Mouse (Mus musculus): ENCODE data around the gene Adgra3. TPM values are rescaled to one million over a fixed set of nuclear protein-coding genes. Genes with fewer than 3 reads are reported as not detected.

Adgra3 gene
- polyA plus RNA-seq, 1 experiment from 2014 or later = 25.4 TPM

DNA sequence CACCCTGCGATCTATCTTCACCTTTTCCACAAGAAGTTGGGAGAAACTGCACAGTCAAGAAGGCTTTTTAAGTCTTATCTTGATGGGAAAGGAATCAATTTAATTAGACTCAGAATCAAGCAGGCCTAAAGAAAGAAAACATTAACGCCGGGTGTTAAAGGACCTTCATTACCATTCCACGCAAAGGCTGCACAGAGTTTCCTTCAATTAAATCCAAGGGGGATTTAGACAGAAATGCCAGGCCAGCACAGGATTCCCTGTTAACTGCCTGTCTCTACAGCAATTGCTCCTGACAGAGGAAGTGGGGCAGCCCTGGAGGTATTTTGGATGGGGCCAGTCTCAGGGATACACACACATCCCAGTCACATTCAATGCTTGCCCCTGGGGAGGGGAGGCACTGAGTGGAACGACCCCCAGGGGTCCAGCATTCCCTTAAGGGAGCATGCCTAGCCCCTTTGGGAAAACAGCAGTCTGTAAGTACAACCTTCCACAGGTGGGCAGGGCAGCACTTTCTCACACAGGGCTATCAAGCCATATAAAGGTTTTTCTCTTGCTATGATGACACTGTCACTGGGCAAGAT is 10.4 kb downstream of the Adgra3 start:
- Histone ChIP-seq H3K36me3 (no peaks in the 10 kb centered on the region), H3K9me3 (no peaks in the 10 kb centered on the region), H3K27me3 (no peaks in the 10 kb centered on the region), H3K4me1 (peaks cover 29% of the 10 kb centered on the region), H3K9ac (no peak overlapping the region), H3K4me3 (no peak overlapping the region), H3K27ac (no peak overlapping the region), H3K4me2 (no peak overlapping the region)
- no peak for ATAC-seq (ENCODE audit: borderline replicate concordance, extremely low read depth, low FRiP score, low TSS enrichment)
- WGBS = 67% methylated on average over 5 of the region's 5 CpGs

DNA sequence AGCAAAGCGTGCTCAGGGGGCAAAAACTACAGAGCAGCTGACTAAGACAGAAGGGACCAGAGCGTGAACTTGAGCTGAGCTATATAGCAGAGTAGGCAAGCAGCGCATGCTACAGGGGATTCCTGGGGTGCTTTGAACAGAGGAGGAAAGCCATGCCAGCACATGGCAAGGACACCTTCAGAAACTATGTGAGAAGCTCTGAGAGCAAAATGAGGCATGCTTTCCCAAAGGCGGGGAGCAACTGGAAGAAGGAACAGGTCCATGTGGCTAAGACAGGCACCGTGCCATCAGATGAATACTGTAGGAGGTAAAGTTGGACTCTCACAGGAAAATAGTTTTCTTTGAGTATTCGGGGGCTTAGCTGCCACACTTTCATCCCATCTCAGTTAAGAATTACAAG is 13.6 kb downstream of the Adgra3 start:
- no peak for ATAC-seq (ENCODE audit: borderline replicate concordance, extremely low read depth, low FRiP score, low TSS enrichment)
- H3K9ac ChIP-seq = no peak overlapping the region

GRCm38 (mm10) chr5:50043677-50044076 is 15.1 kb downstream of the Adgra3 start:
- H3K36me3 ChIP-seq = no peaks in the 10 kb centered on the region
- no peak overlapping the region for H3K27ac ChIP-seq
- H3K9me3 ChIP-seq = no peaks in the 10 kb centered on the region
- H3K4me3 ChIP-seq = no peak overlapping the region
- no peak overlapping the region for H3K4me2 ChIP-seq
- no peaks in the 10 kb centered on the region for H3K27me3 ChIP-seq
- no peak overlapping the region for H3K9ac ChIP-seq
- 84% methylated on average over 4 of the region's 4 CpGs for WGBS
- ATAC-seq (ENCODE audit: borderline replicate concordance, extremely low read depth, low FRiP score, low TSS enrichment) = no peak
- H3K4me1 ChIP-seq = peaks cover 21% of the 10 kb centered on the region

More for the DNA sequence above, 13.6 kb downstream of the Adgra3 start:
- Histone ChIP-seq H3K9me3 (no peaks in the 10 kb centered on the region), H3K36me3 (no peaks in the 10 kb centered on the region), H3K27ac (no peak overlapping the region), H3K4me2 (no peak overlapping the region), H3K4me1 (peaks cover 12% of the 10 kb centered on the region; the same call in 1 of the 2 replicates), H3K4me3 (no peak overlapping the region), H3K27me3 (no peaks in the 10 kb centered on the region)
- 86% methylated on average over 6 of the region's 6 CpGs for WGBS

- WGBS = 48% methylated on average over 7 of the region's 7 CpGs
- no peak overlapping the region for H3K27ac ChIP-seq
- no peak overlapping the region for H3K4me2 ChIP-seq
Observed at GRCm38 (mm10) chr5:50042274-50042943, 16.4 kb downstream of the Adgra3 start.

GRCm38 (mm10) chr5:50039521-50039920 is 19.3 kb downstream of the Adgra3 start:
- Histone ChIP-seq H3K9me3 (no peaks in the 10 kb centered on the region), H3K36me3 (no peaks in the 10 kb centered on the region), H3K27ac (no peak overlapping the region), H3K27me3 (no peaks in the 10 kb centered on the region), H3K4me3 (no peak overlapping the region), H3K9ac (no peak overlapping the region), H3K4me2 (no peak overlapping the region), H3K4me1 (peaks cover 55% of the 10 kb centered on the region)
- WGBS = 56% methylated on average over 6 of the region's 6 CpGs
- no peak for ATAC-seq (ENCODE audit: borderline replicate concordance, extremely low read depth, low FRiP score, low TSS enrichment)

More at GRCm38 (mm10) chr5:50042274-50042943, 16.4 kb downstream of the Adgra3 start:
- H3K36me3 ChIP-seq = no peaks in the 10 kb centered on the region
- H3K9ac ChIP-seq = no peak overlapping the region
- H3K27me3 ChIP-seq = no peaks in the 10 kb centered on the region
- no peak overlapping the region for H3K4me3 ChIP-seq
- ATAC-seq (ENCODE audit: borderline replicate concordance, extremely low read depth, low FRiP score, low TSS enrichment) = no peak
- peaks cover 30% of the 10 kb centered on the region for H3K4me1 ChIP-seq
- H3K9me3 ChIP-seq = no peaks in the 10 kb centered on the region

GRCm38 (mm10) chr5:50037666-50038065 is 21.1 kb downstream of the Adgra3 start:
- no peak for ATAC-seq (ENCODE audit: borderline replicate concordance, extremely low read depth, low FRiP score, low TSS enrichment)
- Histone ChIP-seq H3K4me2 (no peak overlapping the region), H3K27me3 (no peaks in the 10 kb centered on the region), H3K36me3 (no peaks in the 10 kb centered on the region), H3K9me3 (no peaks in the 10 kb centered on the region), H3K4me3 (no peak overlapping the region), H3K4me1 (peaks cover 63% of the 10 kb centered on the region), H3K27ac (peak overlapping the region; percentile 53; the same call in 1 of the 2 replicates), H3K9ac (no peak overlapping the region)
- WGBS = 32% methylated on average over 8 of the region's 8 CpGs

DNA sequence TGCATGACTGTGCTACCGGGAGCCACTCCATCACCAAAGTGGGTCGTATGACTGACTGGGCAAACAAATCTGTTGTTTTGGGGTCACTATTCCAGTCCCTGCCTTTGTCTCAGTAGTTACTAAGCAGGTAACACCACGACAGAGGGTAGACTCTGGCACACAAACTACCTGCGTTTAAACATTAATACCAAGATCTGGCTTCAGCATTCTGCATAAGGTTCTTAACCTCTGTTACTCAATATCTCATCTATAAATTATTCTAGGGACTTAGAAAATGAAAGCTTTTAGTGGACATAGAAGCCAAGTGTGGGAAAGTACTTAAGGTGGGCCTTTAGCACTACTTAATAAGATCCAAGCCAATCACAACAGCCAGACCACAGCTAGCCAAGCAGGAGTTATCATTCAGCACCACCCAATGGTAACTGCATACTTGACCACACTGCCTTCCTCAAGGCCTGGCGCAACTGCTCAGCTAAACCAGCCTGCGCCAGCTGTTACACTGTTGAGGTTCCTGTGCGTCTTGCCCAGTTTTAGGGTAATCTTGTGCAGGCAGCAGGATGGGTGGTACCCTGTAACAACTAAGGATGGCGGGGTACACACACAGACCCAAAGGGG is 23.8 kb downstream of the Adgra3 start:
- ATAC-seq (ENCODE audit: borderline replicate concordance, extremely low read depth, low FRiP score, low TSS enrichment) = no peak
- no peak overlapping the region for H3K4me2 ChIP-seq

GRCm38 (mm10) chr5:50034231-50034630 is 24.6 kb downstream of the Adgra3 start:
- ATAC-seq (ENCODE audit: borderline replicate concordance, extremely low read depth, low FRiP score, low TSS enrichment) = no peak; the same call in 1 of the 2 replicates
- Histone ChIP-seq H3K9me3 (no peaks in the 10 kb centered on the region), H3K27me3 (no peaks in the 10 kb centered on the region), H3K4me2 (no peak overlapping the region), H3K36me3 (no peaks in the 10 kb centered on the region), H3K4me3 (no peak overlapping the region), H3K9ac (no peak overlapping the region), H3K4me1 (peaks cover 58% of the 10 kb centered on the region), H3K27ac (no peak overlapping the region)
- 43% methylated on average over 6 of the region's 6 CpGs for WGBS

More for the DNA sequence above, 23.8 kb downstream of the Adgra3 start:
- H3K27ac ChIP-seq = no peak overlapping the region
- H3K36me3 ChIP-seq = no peaks in the 10 kb centered on the region
- no peak overlapping the region for H3K9ac ChIP-seq
- 75% methylated on average over 8 of the region's 8 CpGs for WGBS
- H3K27me3 ChIP-seq = no peaks in the 10 kb centered on the region
- peaks cover 63% of the 10 kb centered on the region for H3K4me1 ChIP-seq
- H3K9me3 ChIP-seq = no peaks in the 10 kb centered on the region
- H3K4me3 ChIP-seq = no peak overlapping the region

- Histone ChIP-seq H3K4me2 (no peak overlapping the region), H3K4me1 (peaks cover 57% of the 10 kb centered on the region), H3K9ac (no peak overlapping the region)
Observed at GRCm38 (mm10) chr5:50033660-50034059, 25.1 kb downstream of the Adgra3 start.

DNA sequence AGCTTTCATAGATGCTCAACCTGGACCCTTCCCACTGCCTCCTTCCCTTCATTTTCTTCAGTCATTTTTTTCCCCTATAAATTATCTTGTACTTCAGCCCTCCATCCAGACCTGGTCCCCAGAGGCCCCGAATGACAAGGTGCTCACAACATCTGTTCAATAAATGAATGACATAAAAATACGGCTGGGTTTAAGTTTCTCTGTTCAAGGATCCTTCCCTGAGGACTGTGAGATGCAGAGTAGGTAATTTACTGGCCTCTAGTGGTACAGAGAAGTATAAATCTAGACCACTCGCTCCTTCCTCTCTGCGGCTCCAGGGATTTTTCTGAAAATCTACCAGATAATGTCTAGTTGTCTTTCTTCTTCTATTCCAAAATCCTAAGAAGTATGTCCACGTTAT is 26.5 kb downstream of the Adgra3 start:
- no peaks in the 10 kb centered on the region for H3K9me3 ChIP-seq
- H3K27ac ChIP-seq = no peak overlapping the region
- no peak overlapping the region for H3K9ac ChIP-seq
- peaks cover 56% of the 10 kb centered on the region for H3K4me1 ChIP-seq
- H3K36me3 ChIP-seq = no peaks in the 10 kb centered on the region
- no peaks in the 10 kb centered on the region for H3K27me3 ChIP-seq
- H3K4me3 ChIP-seq = no peak overlapping the region
- 55% methylated on average over 5 of the region's 5 CpGs for WGBS
- ATAC-seq (ENCODE audit: borderline replicate concordance, extremely low read depth, low FRiP score, low TSS enrichment) = no peak
- no peak overlapping the region for H3K4me2 ChIP-seq

More at GRCm38 (mm10) chr5:50033660-50034059, 25.1 kb downstream of the Adgra3 start:
- 73% methylated on average over 9 of the region's 9 CpGs for WGBS
- Histone ChIP-seq H3K27me3 (no peaks in the 10 kb centered on the region), H3K36me3 (no peaks in the 10 kb centered on the region), H3K27ac (no peak overlapping the region), H3K4me3 (no peak overlapping the region), H3K9me3 (no peaks in the 10 kb centered on the region)
- no peak for ATAC-seq (ENCODE audit: borderline replicate concordance, extremely low read depth, low FRiP score, low TSS enrichment)

- H3K27ac ChIP-seq = no peak overlapping the region
- no peaks in the 10 kb centered on the region for H3K36me3 ChIP-seq
- H3K4me1 ChIP-seq = peaks cover 56% of the 10 kb centered on the region
- H3K27me3 ChIP-seq = no peaks in the 10 kb centered on the region
- H3K9ac ChIP-seq = no peak overlapping the region
- no peak for ATAC-seq (ENCODE audit: borderline replicate concordance, extremely low read depth, low FRiP score, low TSS enrichment)
- WGBS = 82% methylated on average over 2 of the region's 2 CpGs
- no peak overlapping the region for H3K4me3 ChIP-seq
- H3K9me3 ChIP-seq = no peaks in the 10 kb centered on the region
- H3K4me2 ChIP-seq = no peak overlapping the region
Observed at GRCm38 (mm10) chr5:50031763-50032272, 27.0 kb downstream of the Adgra3 start.

DNA sequence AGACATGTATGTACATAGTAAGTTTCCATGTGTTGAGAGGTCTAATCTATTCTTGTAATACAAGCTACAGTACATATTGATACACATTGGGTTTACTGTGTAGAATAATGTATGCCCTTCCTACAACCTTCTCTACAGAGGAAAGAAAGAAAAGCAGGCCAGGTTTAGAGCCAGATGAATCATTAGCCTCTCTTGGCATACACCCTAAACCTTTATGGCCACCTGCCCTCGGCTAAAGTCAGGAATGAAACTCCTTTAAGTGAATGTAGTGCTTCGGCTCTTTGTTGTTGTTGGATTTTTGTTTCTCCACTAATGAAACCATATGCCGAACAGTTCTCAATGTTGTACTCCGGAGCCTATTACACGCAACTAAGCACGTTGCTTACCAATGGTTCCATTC is 27.5 kb downstream of the Adgra3 start:
- Histone ChIP-seq H3K9me3 (no peaks in the 10 kb centered on the region), H3K9ac (no peak overlapping the region), H3K36me3 (no peaks in the 10 kb centered on the region), H3K4me1 (peaks cover 55% of the 10 kb centered on the region), H3K27ac (no peak overlapping the region), H3K4me2 (no peak overlapping the region), H3K27me3 (no peaks in the 10 kb centered on the region), H3K4me3 (no peak overlapping the region)
- 96% methylated on average over 6 of the region's 6 CpGs for WGBS
- no peak for ATAC-seq (ENCODE audit: borderline replicate concordance, extremely low read depth, low FRiP score, low TSS enrichment)

Data from lung, embryonic 15.5 days (tissue).